Mouse (Mus musculus) stomach, embryonic 15.5 days (tissue): Measurements from ENCODE around the gene Sptlc3. TPM values are rescaled to one million over a fixed set of nuclear protein-coding genes. Genes with fewer than 3 reads are reported as not detected.

Experiments used
- ATAC-seq: fragments of 200-750 bp; cut with Nextera tagmentation; 2 replicates; pipeline ENCODE4 v1.8.0; 2017; ENCODE audit warnings: low read depth, moderate number of reproducible peaks, moderate TSS enrichment; ENCODE audit not compliant: insufficient read depth, low FRiP score
- H3K27ac ChIP-seq: fragments of 300-500 bp; sonication (generic); 2 replicates; pipeline ENCODE4 v1.5.1; 2015; ENCODE audit warnings: mild to moderate bottlenecking, inconsistent platforms
- H3K27me3 ChIP-seq: fragments of 300-500 bp; sonication (generic); replicated peaks from 2 replicates; pipeline ENCODE4 v1.6.1; 2015; ENCODE audit warnings: inconsistent platforms
- H3K36me3 ChIP-seq: fragments of 300-500 bp; sonication (generic); 2 replicates; pipeline ENCODE4 v1.6.1; 2015; ENCODE audit warnings: inconsistent platforms
- H3K4me1 ChIP-seq: fragments of 300-500 bp; sonication (generic); 2 replicates; pipeline ENCODE4 v1.6.1; 2015; ENCODE audit warnings: inconsistent platforms
- H3K4me2 ChIP-seq: fragments of 300-500 bp; sonication (generic); 2 replicates; pipeline ENCODE4 v1.6.1; 2015; ENCODE audit warnings: mild to moderate bottlenecking, inconsistent platforms
- H3K4me3 ChIP-seq: fragments of 300-500 bp; sonication (generic); replicated peaks from 2 replicates; pipeline ENCODE4 v1.5.1; 2015; ENCODE audit warnings: inconsistent platforms
- H3K9ac ChIP-seq: fragments of 300-500 bp; sonication (generic); 2 replicates; pipeline ENCODE4 v1.6.1; 2015; ENCODE audit warnings: inconsistent platforms
- H3K9me3 ChIP-seq: fragments of 300-500 bp; sonication (generic); 2 replicates; pipeline ENCODE4 v1.6.1; 2016; ENCODE audit warnings: inconsistent platforms
- WGBS: fragments of 180-500 bp; shearing (Covaris S2); methylation state at CpG from one replicate; pipeline ENCODE4 v1.1.7; 2015; 5-methylcytosine and 5-hydroxymethylcytosine counted together
- polyA plus RNA-seq: library from polyadenylated mRNA; unstranded; fragments of >200 nt; fragmentation: Nextera tagmentation; extraction: Ambion mirVana; gene quantifications from 2 replicates; pipeline ENCODE4 v1.2.1, GENCODE M21; 2015

Sptlc3 gene
- polyA plus RNA-seq, 1 experiment from 2014 or later = 8.8 TPM

DNA sequence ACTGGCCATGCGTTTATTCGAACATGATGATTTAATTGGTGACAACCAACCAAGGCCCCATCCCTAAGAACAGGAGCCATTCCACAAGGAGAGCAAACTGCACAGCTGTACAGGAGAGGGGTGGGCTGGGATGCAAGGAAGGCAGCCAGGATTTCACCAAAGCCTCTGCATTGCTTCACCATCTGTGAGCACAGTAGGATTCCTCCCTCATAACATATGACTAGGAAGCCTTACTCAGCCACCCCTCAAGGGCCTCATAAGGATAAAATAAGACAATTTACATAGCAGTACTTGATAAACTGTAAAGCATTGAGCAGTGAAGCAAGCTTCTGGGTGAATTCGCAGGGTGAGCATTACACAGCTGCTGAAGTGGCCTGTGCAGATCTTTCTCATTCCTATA, 155.8 kb downstream of the Sptlc3 start:
- H3K36me3 ChIP-seq = no peaks in the 10 kb centered on the region
- no peaks in the 10 kb centered on the region for H3K27me3 ChIP-seq
- ATAC-seq = no peak
- no peaks in the 10 kb centered on the region for H3K4me1 ChIP-seq
- H3K9me3 ChIP-seq = no peaks in the 10 kb centered on the region
- no peak overlapping the region for H3K27ac ChIP-seq
- no peak overlapping the region for H3K9ac ChIP-seq
- H3K4me3 ChIP-seq = no peak overlapping the region
- H3K4me2 ChIP-seq = no peak overlapping the region
- 74% methylated on average over 3 of the region's 3 CpGs for WGBS

DNA sequence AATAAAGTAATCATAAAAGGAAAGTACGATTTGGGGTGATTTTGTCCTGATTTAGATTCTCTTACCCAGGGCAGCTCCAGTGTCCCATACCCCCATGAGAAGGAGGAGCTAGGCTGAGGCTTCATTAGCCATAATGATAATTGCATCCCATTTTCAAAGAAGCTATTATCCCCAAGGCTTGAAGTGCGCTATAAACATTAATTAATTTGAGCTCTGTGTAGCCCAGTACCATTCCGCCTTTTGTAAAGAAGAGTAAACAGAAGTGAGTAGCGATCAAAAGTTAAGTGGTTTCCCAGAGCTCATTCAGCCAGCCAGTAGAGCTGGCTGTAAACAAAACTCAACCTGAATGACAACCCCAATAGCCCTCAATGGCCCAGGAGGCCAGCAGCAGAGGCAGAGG, 163.0 kb downstream of the Sptlc3 start:
- Histone ChIP-seq H3K9ac (no peak overlapping the region), H3K27me3 (no peaks in the 10 kb centered on the region), H3K36me3 (no peaks in the 10 kb centered on the region), H3K4me3 (no peak overlapping the region), H3K4me2 (no peak overlapping the region), H3K27ac (no peak overlapping the region), H3K4me1 (no peaks in the 10 kb centered on the region), H3K9me3 (no peaks in the 10 kb centered on the region)
- 18% methylated on average over 4 of the region's 4 CpGs for WGBS
- ATAC-seq = peak; percentile 27

DNA sequence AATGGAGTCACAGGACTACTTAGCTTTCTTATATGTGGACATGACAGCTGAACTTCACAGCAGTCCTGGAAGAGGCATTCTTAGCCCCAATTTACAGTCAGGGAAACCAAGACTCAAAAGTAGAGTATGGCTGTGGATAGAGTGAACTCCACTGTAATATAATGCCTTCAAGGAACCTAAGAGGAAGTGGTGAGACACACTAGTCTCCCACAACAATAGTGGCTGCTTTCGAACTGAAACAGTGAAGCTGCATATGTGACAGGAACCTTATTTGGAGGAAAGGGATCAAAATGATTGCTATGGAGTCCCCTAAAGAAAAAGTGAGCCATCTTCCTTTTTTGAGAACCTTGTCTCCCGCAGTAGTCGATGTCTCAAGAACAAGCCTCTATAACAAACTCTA, 178.1 kb downstream of the Sptlc3 start:
- WGBS = 80% methylated on average over 3 of the region's 3 CpGs
- 0 out of 2 replicates have a peak, but pooled peaks cover 7% of the 10 kb centered on the region for H3K27me3 ChIP-seq
- 0 out of 2 replicates have a peak, but pooled peaks cover 5% of the 10 kb centered on the region for H3K4me1 ChIP-seq
- no peak overlapping the region for H3K9ac ChIP-seq
- no peak overlapping the region for H3K27ac ChIP-seq
- ATAC-seq = no peak
- no peaks in the 10 kb centered on the region for H3K36me3 ChIP-seq
- H3K4me2 ChIP-seq = no peak overlapping the region
- H3K4me3 ChIP-seq = no peak overlapping the region
- H3K9me3 ChIP-seq = no peaks in the 10 kb centered on the region

DNA sequence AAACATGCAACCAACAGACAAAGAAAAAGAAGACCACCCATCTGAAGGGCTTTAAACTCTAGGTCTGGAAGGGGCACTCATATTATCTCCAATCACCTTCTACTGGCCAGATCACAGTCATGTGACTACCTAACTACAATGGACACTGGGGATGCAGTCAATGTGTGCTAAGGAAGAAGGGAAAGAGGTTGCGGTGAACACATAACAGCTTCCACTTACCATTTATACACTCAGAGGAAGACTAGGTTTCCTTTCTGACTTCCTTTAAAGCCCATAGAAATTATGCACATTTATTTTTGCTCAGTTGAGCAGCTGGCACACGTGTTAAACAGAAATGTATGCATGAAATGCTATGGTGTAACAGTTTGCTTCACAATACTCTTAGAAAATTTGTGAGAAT, 178.7 kb downstream of the Sptlc3 start:
- no peak overlapping the region for H3K27ac ChIP-seq
- no peaks in the 10 kb centered on the region for H3K9me3 ChIP-seq
- no peak overlapping the region for H3K9ac ChIP-seq
- H3K36me3 ChIP-seq = no peaks in the 10 kb centered on the region
- H3K27me3 ChIP-seq = 0 out of 2 replicates have a peak, but pooled peaks cover 9% of the 10 kb centered on the region
- H3K4me2 ChIP-seq = no peak overlapping the region
- 0 out of 2 replicates have a peak, but pooled peaks cover 5% of the 10 kb centered on the region for H3K4me1 ChIP-seq
- ATAC-seq = no peak
- H3K4me3 ChIP-seq = no peak overlapping the region
- WGBS = 70% methylated on average over 2 of the region's 2 CpGs

DNA sequence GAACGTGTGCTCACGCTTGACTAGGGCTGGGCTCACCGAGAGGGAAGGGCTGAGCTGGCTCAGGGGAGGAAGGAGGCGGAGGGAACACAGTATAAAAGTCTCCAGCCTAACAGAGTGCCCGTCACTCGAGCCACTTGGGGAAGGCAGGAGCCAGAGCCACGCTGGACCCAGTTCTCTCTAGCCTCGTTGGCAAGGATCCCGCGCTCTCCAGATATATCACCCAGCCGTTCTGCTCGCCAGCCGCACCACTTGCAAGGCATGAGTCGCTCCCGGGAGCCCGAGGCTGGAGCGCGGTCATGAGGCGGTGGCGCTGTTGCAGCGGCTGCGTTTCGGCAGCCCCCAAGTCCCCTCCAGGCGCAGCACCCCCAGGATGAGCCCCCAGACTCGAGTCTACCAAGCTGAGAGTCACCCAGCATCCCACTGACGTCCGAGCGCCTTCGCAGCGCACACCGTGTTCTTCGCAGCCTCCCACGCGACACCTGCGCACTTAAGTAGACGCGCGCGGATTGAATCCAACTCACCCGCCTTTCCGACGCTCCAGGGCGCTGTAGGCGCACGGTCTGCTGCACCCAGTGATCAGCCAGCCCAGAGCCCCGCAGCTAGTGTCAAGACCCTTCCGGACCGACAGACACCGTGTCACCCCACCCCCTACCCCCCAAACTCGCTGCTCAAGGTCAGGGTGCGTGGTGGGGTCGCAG, 183.5 kb downstream of the Sptlc3 start:
- Histone ChIP-seq H3K36me3 (no peaks in the 10 kb centered on the region), H3K27ac (no peak overlapping the region), H3K4me1 (0 out of 2 replicates have a peak, but pooled peaks cover 5% of the 10 kb centered on the region), H3K27me3 (0 out of 2 replicates have a peak, but pooled peaks cover 12% of the 10 kb centered on the region), H3K9ac (peak overlapping the region; percentile 66), H3K4me3 (peak overlapping the region; percentile 91), H3K4me2 (peak overlapping the region; percentile 99), H3K9me3 (no peaks in the 10 kb centered on the region)
- WGBS = under 1% methylated on average over 52 of the region's 52 CpGs
- peak; percentile 56 for ATAC-seq

DNA sequence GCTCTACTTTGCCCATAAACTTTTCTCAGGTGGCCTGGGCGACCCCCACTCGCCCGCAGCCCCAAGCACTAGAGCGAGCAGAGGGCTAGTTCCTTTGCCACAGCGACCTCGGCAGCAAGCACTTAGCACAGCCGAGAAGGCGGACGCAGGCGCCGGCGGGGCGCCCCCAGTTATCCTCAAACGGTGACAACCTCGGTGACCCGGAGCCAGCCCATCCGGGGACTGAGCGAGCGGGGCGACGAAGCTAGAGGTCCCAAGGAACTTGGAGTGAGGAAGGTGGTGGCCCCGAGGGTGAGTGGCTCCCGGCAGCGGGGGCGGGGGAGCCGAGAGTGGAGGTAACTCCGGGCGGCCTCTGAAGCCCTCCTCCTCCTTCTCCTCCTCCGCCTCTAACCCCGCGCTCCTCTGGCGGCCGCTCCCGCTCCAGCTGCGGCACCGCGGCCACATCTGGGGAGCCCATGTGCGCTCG, 184.1 kb downstream of the Sptlc3 start, which contains the start of gene Ism1:
TSS of gene Ism1 (plus strand) at position 370 of the 466 bp plus-strand sequence.
- Histone ChIP-seq H3K9me3 (no peaks in the 10 kb centered on the region), H3K4me1 (0 out of 2 replicates have a peak, but pooled peaks cover 5% of the 10 kb centered on the region), H3K36me3 (no peaks in the 10 kb centered on the region), H3K4me2 (peak within 1 kb of the TSS; percentile 99), H3K4me3 (peak within 1 kb of the TSS; percentile 91), H3K27ac (peak within 1 kb of the TSS; percentile 77), H3K27me3 (0 out of 2 replicates have a peak, but pooled peaks cover 12% of the 10 kb centered on the region), H3K9ac (peak within 1 kb of the TSS; percentile 66)
- WGBS = under 1% methylated on average over 35 of the region's 39 CpGs
- ATAC-seq = peak; percentile 61

DNA sequence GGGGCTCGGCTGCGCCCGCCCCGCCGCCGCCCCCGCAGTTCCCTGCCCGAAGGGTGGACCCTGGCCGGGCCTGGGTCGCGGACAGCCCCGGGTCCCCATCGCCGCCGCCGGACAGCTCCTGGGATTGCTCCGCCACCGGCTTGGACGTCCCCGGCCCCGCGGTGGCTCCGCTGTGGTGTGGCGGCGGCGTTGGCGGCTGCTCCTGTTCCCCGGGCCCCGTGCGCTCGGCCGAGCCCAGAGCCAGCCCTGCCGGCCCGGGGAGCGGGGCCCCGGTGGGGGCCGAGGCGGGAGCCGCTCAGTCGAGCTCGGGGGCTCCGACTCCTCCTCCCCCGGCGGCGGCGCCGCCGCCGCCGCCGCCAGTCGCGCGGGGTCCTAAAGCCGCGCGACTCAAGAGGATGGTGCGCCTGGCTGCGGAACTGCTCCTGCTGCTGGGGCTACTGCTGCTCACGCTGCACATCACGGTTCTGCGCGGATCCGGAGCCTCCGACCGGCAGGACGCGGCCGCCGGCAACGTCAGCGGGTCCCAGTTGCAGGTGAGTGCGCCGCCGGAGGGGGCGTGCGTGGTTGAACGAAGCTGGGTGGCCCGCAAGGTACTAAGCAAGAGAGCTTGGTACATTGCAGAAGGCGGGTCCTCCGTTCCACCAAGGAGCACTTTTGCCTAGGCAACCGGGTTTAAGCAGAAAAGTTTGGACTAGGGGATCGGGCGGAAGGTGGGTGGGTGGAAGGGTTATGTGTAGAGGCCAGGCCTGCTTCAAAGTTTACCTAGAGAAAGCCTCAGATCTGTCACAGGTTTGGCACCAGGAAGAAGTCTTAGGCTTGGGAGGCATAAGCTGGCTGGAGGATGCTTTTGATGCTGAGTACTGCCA, 184.8 kb downstream of the Sptlc3 start:
- no peaks in the 10 kb centered on the region for H3K36me3 ChIP-seq
- H3K4me1 ChIP-seq = 0 out of 2 replicates have a peak, but pooled peaks cover 5% of the 10 kb centered on the region
- peak overlapping the region; percentile 91 for H3K4me3 ChIP-seq
- H3K27ac ChIP-seq = peak overlapping the region; percentile 77
- peak overlapping the region; percentile 66 for H3K9ac ChIP-seq
- 0 out of 2 replicates have a peak, but pooled peaks cover 12% of the 10 kb centered on the region for H3K27me3 ChIP-seq
- WGBS = under 1% methylated on average over 77 of the region's 84 CpGs
- no peaks in the 10 kb centered on the region for H3K9me3 ChIP-seq
- peak overlapping the region; percentile 99 for H3K4me2 ChIP-seq
- peak; percentile 83 for ATAC-seq

DNA sequence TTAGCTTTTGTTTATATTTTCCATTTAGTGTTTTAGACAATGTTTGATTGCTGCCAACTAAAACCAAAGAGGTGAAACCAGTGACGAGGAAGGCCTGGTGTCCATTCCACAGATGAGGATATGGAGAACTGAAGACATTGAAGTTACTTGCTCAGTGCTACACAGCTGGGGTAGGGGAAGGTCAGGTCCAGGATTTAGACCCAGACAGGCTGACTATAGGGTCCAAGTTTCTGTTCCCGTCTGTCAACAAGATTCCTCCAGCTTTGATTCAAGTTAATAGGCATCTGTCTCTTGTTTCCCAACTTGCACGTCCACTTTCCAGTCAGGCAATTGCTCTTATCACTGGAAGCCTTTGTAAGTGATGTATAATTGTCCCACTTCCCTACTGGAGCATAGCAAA, 188.8 kb downstream of the Sptlc3 start:
- 59% methylated on average over 3 of the region's 3 CpGs for WGBS
- H3K9ac ChIP-seq = no peak overlapping the region
- no peaks in the 10 kb centered on the region for H3K9me3 ChIP-seq
- no peak overlapping the region for H3K4me3 ChIP-seq
- H3K36me3 ChIP-seq = no peaks in the 10 kb centered on the region
- no peak overlapping the region for H3K4me2 ChIP-seq
- H3K27ac ChIP-seq = no peak overlapping the region
- no peaks in the 10 kb centered on the region for H3K4me1 ChIP-seq
- no peak for ATAC-seq
- H3K27me3 ChIP-seq = 0 out of 2 replicates have a peak, but pooled peaks cover 1% of the 10 kb centered on the region

Other genes with a start within 250 kb of the Sptlc3 start
- 1.4 and 1.6 TPM in 2 replicates for gene Ism1, start 184.3 kb downstream of the Sptlc3 start, polyA plus RNA-seq